Mouse (Mus musculus) hindbrain, embryonic 15.5 days (tissue): Measurements from ENCODE around the gene Lmx1a. TPM values are rescaled to one million over a fixed set of nuclear protein-coding genes. Genes with fewer than 3 reads are reported as not detected.

Experiments
- ATAC-seq: fragments of 200-750 bp; cut with Nextera tagmentation; 2 replicates; pipeline ENCODE4 v1.8.0; 2017; ENCODE audit warnings: low read depth, moderate number of reproducible peaks, moderate TSS enrichment; ENCODE audit not compliant: low FRiP score
- H3K27ac ChIP-seq: fragments of 300-500 bp; sonication (generic); replicated peaks from 2 replicates; pipeline ENCODE4 v1.5.1; 2015; ENCODE audit warnings: mild to moderate bottlenecking, inconsistent platforms
- H3K27me3 ChIP-seq: fragments of 300-500 bp; sonication (generic); 2 replicates; pipeline ENCODE4 v1.6.1; 2015; ENCODE audit warnings: control low read depth, inconsistent platforms
- H3K36me3 ChIP-seq: fragments of 300-500 bp; sonication (generic); 2 replicates; pipeline ENCODE4 v1.6.1; 2015; ENCODE audit warnings: control low read depth, inconsistent platforms
- H3K4me1 ChIP-seq: fragments of 300-500 bp; sonication (generic); replicated peaks from 2 replicates; pipeline ENCODE4 v1.6.1; 2015; ENCODE audit warnings: control low read depth, inconsistent platforms
- H3K4me2 ChIP-seq: fragments of 300-500 bp; sonication (generic); 2 replicates; pipeline ENCODE4 v1.6.1; 2015; ENCODE audit warnings: moderate library complexity, mild to moderate bottlenecking, inconsistent platforms
- H3K4me3 ChIP-seq: fragments of 300-500 bp; sonication (generic); 2 replicates; pipeline ENCODE4 v1.5.1; 2015; ENCODE audit warnings: mild to moderate bottlenecking, inconsistent platforms
- H3K9ac ChIP-seq: fragments of 300-500 bp; sonication (generic); 2 replicates; pipeline ENCODE4 v1.6.1; 2015; ENCODE audit warnings: inconsistent platforms
- H3K9me3 ChIP-seq: fragments of 300-500 bp; sonication (generic); 2 replicates; pipeline ENCODE4 v1.6.1; 2016; ENCODE audit warnings: control low read depth, inconsistent platforms
- WGBS: fragments of 180-500 bp; shearing (Covaris S2); methylation state at CpG from one replicate; pipeline ENCODE4 v1.1.7; 2015; 5-methylcytosine and 5-hydroxymethylcytosine counted together
- polyA plus RNA-seq: library from polyadenylated mRNA; unstranded; fragments of >200 nt; fragmentation: Nextera tagmentation; extraction: Ambion mirVana; gene quantifications from 2 replicates; pipeline ENCODE4 v1.2.1, GENCODE M21; 2015

Gene Lmx1a
- polyA plus RNA-seq, 1 experiment from 2014 or later: 11.5 TPM

GRCm38 (mm10) chr1:167688001-167688346 is 1.1 kb upstream of the Lmx1a start:
- peak overlapping the region; percentile 69 for H3K4me2 ChIP-seq
- H3K36me3 ChIP-seq: no peaks in the 10 kb centered on the region
- H3K27me3 ChIP-seq: peaks cover 56% of the 10 kb centered on the region
- WGBS: 1% methylated on average over 8 of the region's 8 CpGs
- H3K4me1 ChIP-seq: peaks cover 25% of the 10 kb centered on the region
- no peak overlapping the region for H3K9ac ChIP-seq
- H3K27ac ChIP-seq: no peak overlapping the region
- 0 out of 2 replicates have a peak, but pooled peaks cover 3% of the 10 kb centered on the region for H3K9me3 ChIP-seq
- ATAC-seq: no peak
- H3K4me3 ChIP-seq: peak overlapping the region; percentile 39

DNA sequence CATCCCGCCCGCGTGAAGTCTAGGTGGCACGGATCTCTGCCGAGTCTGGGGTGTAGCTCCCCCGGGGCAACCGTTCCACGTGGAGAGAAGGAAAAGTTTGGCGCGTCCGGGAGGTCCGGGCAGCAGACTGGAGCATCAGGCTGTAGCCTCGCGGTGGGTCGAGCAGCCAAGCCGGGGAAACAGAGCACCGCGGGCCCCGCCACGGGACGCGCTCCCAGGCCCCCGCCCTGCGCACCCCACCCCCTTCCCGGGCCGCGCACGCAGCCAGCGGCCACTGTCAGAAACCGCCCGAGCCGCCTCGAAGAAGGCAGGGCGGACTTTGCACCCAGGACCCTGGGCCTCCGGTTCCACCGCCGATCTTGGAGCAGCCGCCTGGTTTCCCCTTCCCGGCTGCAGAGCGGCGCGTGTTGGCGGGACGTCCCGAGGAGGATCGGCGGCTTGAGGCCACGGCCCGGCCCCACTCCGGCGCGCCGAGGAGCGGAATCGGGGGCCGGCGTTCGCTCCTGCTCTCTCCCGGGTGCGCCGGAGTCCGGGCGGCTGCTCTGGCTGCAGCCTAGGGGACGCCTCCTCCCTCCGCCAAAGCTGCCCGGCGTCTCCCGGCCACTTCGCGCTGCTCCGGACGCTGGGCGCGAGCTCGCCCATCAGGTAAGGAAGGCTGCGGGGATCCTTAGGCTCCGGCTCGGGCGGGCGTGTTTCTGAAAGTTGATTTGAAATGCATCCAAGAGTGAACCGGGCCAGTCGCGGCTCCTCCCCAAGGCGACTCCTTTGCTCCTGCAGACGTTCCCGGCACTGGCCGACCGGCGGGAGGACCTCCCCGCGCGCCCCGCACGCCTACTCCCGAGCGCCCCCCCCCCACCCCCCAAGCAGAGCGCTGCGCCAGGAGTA is 448 bp upstream of the Lmx1a start:
- WGBS: under 1% methylated on average over 87 of the region's 98 CpGs
- Histone ChIP-seq H3K4me2 (peak overlapping the region; percentile 69), H3K36me3 (no peaks in the 10 kb centered on the region), H3K4me3 (peak overlapping the region; percentile 39), H3K9ac (peak overlapping the region; percentile 30), H3K9me3 (0 out of 2 replicates have a peak, but pooled peaks cover 3% of the 10 kb centered on the region), H3K27me3 (peaks cover 60% of the 10 kb centered on the region), H3K27ac (0 out of 2 replicates have a peak overlapping the region, but pooled peaks have one; percentile 36), H3K4me1 (peaks cover 25% of the 10 kb centered on the region)
- ATAC-seq: peak; percentile 48

DNA sequence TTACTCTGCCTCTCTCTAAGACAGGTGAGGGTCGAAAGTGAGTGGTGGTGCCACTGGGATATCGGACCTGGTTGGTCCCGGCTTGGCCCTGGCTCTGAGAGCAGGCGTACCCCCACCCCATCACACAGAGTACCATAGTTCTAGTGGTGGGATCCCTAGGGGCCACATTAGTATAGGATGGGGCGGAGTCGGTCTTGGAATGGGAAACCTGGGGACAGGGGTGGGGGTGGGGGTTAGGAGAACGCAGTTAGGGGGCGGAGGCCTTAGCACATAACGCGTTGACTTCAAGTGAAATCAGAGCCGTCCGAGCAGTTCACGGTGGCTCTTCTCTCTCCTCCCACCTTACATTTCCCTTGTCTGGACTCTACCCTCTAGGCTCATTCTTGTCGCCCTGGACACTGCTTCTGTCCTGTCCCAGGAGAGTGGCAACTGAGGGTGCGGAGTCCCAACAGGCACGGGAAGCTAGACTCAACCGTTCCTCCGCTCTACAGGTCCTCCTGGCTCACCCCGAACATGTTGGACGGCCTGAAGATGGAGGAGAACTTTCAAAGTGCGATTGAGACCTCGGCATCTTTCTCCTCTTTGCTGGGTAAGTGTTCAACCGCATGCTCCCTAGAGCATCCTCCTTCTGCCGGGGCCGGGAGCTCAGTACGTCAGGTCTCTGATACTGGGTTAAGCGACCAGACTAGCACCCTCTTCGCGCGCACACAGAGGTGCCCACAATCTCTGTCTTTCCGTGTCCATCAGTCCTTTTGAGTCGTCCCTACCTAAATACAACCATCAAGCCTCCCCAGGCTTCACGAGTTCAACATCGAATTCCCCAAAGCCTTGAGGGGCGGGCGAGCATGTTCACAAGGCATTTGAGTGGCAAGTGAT is 463 bp downstream of the Lmx1a start:
- H3K4me1 ChIP-seq: peaks cover 25% of the 10 kb centered on the region
- peak overlapping the region; percentile 39 for H3K4me3 ChIP-seq
- H3K4me2 ChIP-seq: peak overlapping the region; percentile 69
- peak; percentile 80 for ATAC-seq
- WGBS: under 1% methylated on average over 36 of the region's 36 CpGs
- H3K9me3 ChIP-seq: 0 out of 2 replicates have a peak, but pooled peaks cover 1% of the 10 kb centered on the region
- H3K9ac ChIP-seq: no peak overlapping the region
- no peaks in the 10 kb centered on the region for H3K36me3 ChIP-seq
- H3K27ac ChIP-seq: no peak overlapping the region; the same call in 1 of the 2 replicates
- H3K27me3 ChIP-seq: peaks cover 67% of the 10 kb centered on the region

DNA sequence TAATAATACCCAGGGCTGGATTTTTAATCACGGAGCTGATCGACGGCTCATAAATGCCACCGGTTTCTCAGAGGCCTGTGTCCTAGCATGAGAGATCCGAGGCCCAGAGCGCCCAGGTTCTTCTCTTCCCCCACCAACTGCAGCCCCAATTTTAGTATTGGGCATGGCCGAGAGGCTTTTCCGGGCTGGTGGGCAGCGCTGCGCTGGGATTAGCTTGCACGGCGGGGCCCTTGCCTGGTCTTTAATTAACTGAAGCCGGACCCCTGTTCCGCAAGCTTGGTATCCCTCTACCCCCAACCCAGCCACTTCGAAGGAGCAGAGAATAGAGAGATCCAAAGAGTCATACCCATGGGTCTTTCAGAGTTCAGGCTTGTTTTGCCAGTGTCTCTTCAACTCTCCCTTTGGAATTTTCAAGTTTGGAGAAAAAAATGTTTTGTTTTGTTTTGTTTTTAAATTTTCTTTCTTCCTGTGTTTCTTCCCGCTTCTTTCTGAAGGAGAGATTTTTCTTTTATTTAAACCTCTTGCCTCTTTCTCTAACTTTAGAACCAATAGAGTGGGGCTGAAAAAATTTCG is 1.2 kb downstream of the Lmx1a start:
- no peak overlapping the region for H3K4me2 ChIP-seq
- 2% methylated on average over 17 of the region's 17 CpGs for WGBS
- no peaks in the 10 kb centered on the region for H3K36me3 ChIP-seq
- H3K27ac ChIP-seq: no peak overlapping the region; the same call in 1 of the 2 replicates
- ATAC-seq: no peak
- H3K9ac ChIP-seq: no peak overlapping the region
- H3K9me3 ChIP-seq: no peaks in the 10 kb centered on the region
- H3K4me3 ChIP-seq: peak overlapping the region; percentile 39
- H3K4me1 ChIP-seq: peaks cover 25% of the 10 kb centered on the region
- peaks cover 75% of the 10 kb centered on the region for H3K27me3 ChIP-seq

DNA sequence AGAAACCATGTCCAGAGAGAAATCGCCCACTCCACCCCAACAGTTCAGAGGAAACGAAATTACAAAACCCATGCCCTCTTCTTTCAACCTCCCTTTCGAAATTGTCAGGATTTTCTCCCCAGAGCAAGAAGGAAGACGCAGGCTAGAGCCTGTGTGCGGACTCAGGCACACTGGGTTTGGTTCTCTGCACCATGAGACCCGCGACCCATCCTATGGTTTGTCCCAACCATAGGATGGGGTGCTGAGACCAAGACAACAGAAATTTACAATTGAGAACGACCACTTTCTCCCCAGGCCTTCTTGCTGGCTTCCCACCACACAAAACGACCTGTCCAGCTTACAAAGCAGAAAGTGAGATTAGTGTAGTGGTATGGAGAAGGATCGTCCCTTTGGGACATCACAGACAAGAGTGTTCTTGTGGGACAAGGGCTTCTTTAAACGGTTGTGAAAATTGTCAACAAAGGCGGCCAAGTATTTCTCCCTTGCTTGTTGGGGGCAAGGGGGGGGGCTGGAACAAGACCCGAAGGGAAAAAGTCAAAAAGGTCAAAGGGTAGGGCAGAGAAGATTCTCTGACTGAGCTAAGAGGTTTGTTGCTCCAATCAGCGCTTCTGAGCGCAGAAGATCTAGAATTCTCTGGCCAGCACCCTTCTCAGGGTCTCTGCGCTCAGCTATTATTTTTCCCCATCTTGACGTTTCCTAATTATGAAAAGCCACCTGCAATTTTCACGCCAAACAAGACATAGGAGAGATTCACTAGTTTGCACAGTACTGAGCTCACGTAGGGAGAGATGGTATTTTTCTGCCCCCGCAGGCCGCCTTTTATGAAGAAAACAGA is 1.9 kb downstream of the Lmx1a start:
- Histone ChIP-seq H3K4me2 (no peak overlapping the region), H3K4me3 (no peak overlapping the region), H3K4me1 (peaks cover 25% of the 10 kb centered on the region), H3K9me3 (no peaks in the 10 kb centered on the region), H3K27me3 (peaks cover 77% of the 10 kb centered on the region), H3K36me3 (no peaks in the 10 kb centered on the region), H3K9ac (no peak overlapping the region), H3K27ac (no peak overlapping the region)
- WGBS: 5% methylated on average over 21 of the region's 21 CpGs
- no peak for ATAC-seq

DNA sequence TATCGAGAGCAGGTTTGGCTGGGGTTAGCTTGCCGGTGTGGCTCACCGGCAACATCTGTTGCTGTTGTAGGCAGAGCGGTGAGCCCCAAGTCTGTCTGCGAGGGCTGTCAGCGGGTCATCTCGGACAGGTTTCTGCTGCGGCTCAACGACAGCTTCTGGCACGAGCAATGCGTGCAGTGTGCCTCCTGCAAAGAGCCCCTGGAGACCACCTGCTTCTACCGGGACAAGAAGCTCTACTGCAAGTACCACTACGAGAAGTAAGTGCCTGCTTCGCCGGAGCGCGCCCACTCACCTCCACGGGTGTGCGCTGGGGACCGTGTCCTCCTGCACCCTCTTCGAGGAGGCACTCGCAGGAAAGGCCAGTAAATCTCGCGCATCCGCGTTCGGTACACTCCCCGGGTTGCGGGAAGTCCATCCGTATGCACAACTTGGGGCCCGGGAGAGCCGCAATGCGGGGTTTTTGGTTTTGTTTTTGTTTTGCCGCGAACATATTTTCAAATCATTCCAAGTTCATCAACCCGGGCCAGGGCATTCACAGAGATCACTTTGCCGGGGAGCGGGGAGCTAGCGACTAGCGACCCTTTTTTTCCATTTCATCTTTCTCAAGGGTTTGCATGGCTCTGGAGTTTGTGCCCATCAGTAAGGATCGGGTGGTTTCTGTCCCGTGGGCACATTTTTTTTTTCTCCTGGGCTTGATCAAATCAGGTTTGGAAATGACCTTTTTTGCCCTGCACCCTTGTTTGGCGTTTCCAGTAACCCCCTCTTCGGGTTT is 3.1 kb downstream of the Lmx1a start:
- H3K9me3 ChIP-seq: no peaks in the 10 kb centered on the region
- peaks cover 78% of the 10 kb centered on the region for H3K27me3 ChIP-seq
- H3K36me3 ChIP-seq: no peaks in the 10 kb centered on the region
- no peak overlapping the region for H3K27ac ChIP-seq
- H3K4me2 ChIP-seq: peak overlapping the region; percentile 34
- no peak overlapping the region for H3K9ac ChIP-seq
- peak overlapping the region; percentile 17 for H3K4me3 ChIP-seq
- H3K4me1 ChIP-seq: peaks cover 25% of the 10 kb centered on the region
- WGBS: under 1% methylated on average over 44 of the region's 44 CpGs
- ATAC-seq: no peak

DNA sequence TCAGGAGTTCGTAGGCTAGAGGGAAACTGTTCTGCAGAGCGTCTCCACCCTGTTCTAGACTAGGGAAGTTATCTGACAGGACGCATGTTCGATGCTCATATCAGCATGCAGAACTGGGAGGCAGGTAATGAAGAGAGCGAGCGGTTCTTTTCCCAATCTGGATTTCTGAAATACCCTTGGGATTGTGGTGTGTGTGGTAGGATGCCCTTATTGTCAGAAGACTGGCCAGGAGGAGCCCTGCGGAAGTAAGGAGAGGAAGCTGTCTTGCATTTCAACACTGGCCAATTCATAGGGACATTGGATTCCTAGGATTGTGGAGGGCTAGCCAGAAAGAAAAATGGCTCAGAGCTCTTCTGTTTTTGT is 3.6 kb downstream of the Lmx1a start:
- no peak overlapping the region for H3K27ac ChIP-seq
- no peak overlapping the region for H3K4me3 ChIP-seq
- no peak for ATAC-seq
- no peak overlapping the region for H3K9ac ChIP-seq
- H3K9me3 ChIP-seq: no peaks in the 10 kb centered on the region
- H3K4me2 ChIP-seq: peak overlapping the region; percentile 7; the same call in 1 of the 2 replicates
- peaks cover 74% of the 10 kb centered on the region for H3K27me3 ChIP-seq
- peaks cover 25% of the 10 kb centered on the region for H3K4me1 ChIP-seq
- no peaks in the 10 kb centered on the region for H3K36me3 ChIP-seq
- WGBS: 2% methylated on average over 7 of the region's 7 CpGs

DNA sequence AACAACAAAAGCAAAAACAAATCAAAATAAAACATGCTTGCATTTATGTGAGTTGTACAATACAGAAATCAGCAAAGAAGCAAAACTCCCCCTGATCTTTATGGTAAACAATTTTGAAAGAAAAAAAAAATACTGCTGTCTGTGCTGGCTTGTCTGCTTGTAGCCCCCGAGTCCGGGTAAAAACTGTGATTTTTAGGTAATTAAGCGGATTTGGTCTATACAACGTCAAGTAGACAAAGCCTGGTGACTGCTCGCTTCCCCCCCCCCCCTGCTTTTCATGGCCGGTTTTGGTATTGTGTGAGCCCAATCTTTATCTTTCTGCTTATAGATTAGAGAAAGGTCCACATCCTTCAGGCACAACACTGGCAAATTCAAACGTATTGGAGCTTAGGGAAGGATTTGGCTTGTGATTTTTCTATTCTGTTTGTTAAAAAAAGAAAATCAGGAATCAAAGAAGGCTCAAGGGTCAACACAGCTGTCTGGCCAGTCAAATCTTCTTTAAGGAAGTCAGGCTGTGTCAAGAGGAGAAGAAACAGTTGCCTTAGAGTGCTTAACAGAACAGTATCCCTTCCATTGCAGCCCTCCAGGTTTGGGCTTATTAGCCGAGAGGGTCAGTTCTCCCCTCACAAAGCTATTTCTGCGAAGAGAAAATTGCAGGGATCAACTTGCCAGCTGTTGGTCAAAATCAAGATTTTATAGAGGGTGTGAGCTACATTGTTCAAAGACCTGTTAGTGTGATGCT is 4.6 kb downstream of the Lmx1a start:
- Histone ChIP-seq H3K9ac (no peak overlapping the region), H3K4me3 (no peak overlapping the region), H3K4me1 (peaks cover 18% of the 10 kb centered on the region), H3K4me2 (no peak overlapping the region), H3K27ac (no peak overlapping the region), H3K9me3 (no peaks in the 10 kb centered on the region), H3K27me3 (peaks cover 76% of the 10 kb centered on the region), H3K36me3 (no peaks in the 10 kb centered on the region)
- WGBS: under 1% methylated on average over 9 of the region's 9 CpGs
- ATAC-seq: no peak

GRCm38 (mm10) chr1:167694731-167695130 is 5.7 kb downstream of the Lmx1a start:
- Histone ChIP-seq H3K27me3 (peaks cover 72% of the 10 kb centered on the region), H3K4me3 (no peak overlapping the region), H3K27ac (no peak overlapping the region), H3K36me3 (no peaks in the 10 kb centered on the region), H3K4me2 (no peak overlapping the region), H3K4me1 (peaks cover 9% of the 10 kb centered on the region), H3K9me3 (no peaks in the 10 kb centered on the region), H3K9ac (no peak overlapping the region)
- WGBS: 16% methylated on average over 3 of the region's 3 CpGs
- no peak for ATAC-seq

DNA sequence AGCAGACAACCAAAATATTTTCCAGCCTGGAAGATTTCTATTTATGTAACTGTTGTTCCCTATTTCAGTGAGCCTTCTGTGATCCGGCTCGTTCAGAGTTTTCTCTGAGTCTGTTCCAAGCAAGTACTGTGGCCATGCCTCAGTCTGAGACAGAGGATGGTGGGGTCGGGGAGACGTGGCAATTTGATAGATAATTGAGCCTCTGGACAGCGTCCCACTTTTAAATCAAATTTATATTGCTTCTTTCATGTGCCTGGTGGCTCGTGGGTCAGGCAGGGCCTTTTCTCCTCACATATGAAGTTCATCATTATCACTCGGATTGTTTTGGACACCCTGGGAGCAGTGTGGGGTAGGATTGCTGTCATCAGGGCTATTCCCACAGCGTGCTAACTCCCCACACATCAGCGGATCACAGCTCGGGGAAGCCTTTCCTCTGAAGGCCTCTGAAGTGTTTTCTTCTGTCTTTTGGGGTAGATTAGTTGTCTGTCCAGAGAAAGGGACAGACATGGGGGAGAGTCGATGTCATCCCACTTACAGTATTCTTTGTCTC is 6.9 kb downstream of the Lmx1a start:
- no peak for ATAC-seq
- Histone ChIP-seq H3K4me3 (no peak overlapping the region), H3K27me3 (peaks cover 74% of the 10 kb centered on the region), H3K9me3 (no peaks in the 10 kb centered on the region), H3K36me3 (no peaks in the 10 kb centered on the region), H3K27ac (no peak overlapping the region), H3K4me1 (peaks cover 9% of the 10 kb centered on the region), H3K4me2 (no peak overlapping the region), H3K9ac (no peak overlapping the region)
- 46% methylated on average over 11 of the region's 11 CpGs for WGBS
